Mouse (Mus musculus) G1E (cell line): ENCODE results near the gene Pde1c.

Experiments used
- CTCF ChIP-seq: IDR thresholded peaks from 2 replicates; pipeline ENCODE4 v1.5.1; 2012; ENCODE audit warnings: low read depth, low read length, inconsistent platforms, mixed read lengths
- GATA1 ChIP-seq: IDR thresholded peaks from 2 replicates; pipeline ENCODE4 v1.6.1; 2012; ENCODE audit warnings: borderline replicate concordance, low read length, inconsistent platforms, mixed read lengths
- POLR2AphosphoS5 ChIP-seq: IDR thresholded peaks from 2 replicates; pipeline ENCODE4 v1.6.1; 2012; ENCODE audit warnings: low read depth, low read length, inconsistent platforms; ENCODE audit not compliant: insufficient replicate concordance

GRCm38 (mm10) chr6:56347207-56347606 lies 221.7 kb downstream of the Pde1c start:
- no peak for TF ChIP-seq CTCF
- no peak for TF ChIP-seq POLR2AphosphoS5
- TF ChIP-seq GATA1, result no peak
